Mouse (Mus musculus) hindbrain, embryonic 11.5 days (tissue): Measurements from ENCODE around the gene Heatr1. TPM values are rescaled to one million over a fixed set of nuclear protein-coding genes. Genes with fewer than 3 reads are reported as not detected.

ENCODE experiments used
- ATAC-seq: fragments of 200-750 bp; cut with Nextera tagmentation; 2 replicates; pipeline ENCODE4 v1.8.0; 2017; ENCODE audit warnings: mild to moderate bottlenecking, moderate TSS enrichment, moderate library complexity; ENCODE audit not compliant: low FRiP score
- DNase-seq: peaks from one replicate; pipeline ENCODE4 v3.0.0-alpha.2; 2015; ENCODE audit warnings: low spot score
- H3K27ac ChIP-seq: fragments of 300-500 bp; sonication (generic); 2 replicates; pipeline ENCODE4 v1.5.1; 2014; ENCODE audit warnings: mild to moderate bottlenecking, low read depth, low read length
- H3K27me3 ChIP-seq: fragments of 300-500 bp; sonication (generic); 2 replicates; pipeline ENCODE4 v1.6.1; 2014; ENCODE audit warnings: mild to moderate bottlenecking, low read length, moderate library complexity, mixed read lengths; ENCODE audit not compliant: control insufficient read depth, insufficient read depth
- H3K36me3 ChIP-seq: fragments of 300-500 bp; sonication (generic); 2 replicates; pipeline ENCODE4 v1.6.1; 2014; ENCODE audit warnings: mild to moderate bottlenecking, low read length, moderate library complexity, mixed read lengths; ENCODE audit not compliant: control insufficient read depth, insufficient read depth
- H3K4me1 ChIP-seq: fragments of 300-500 bp; sonication (generic); replicated peaks from 2 replicates; pipeline ENCODE4 v1.6.1; 2014; ENCODE audit warnings: low read length, mixed read lengths; ENCODE audit not compliant: control insufficient read depth, insufficient read depth
- H3K4me2 ChIP-seq: fragments of 300-500 bp; sonication (generic); replicated peaks from 2 replicates; pipeline ENCODE4 v1.6.1; 2014; ENCODE audit warnings: mild to moderate bottlenecking, low read depth, low read length
- H3K4me3 ChIP-seq: fragments of 300-500 bp; sonication (generic); 2 replicates; pipeline ENCODE4 v1.5.1; 2014; ENCODE audit warnings: low read depth, low read length
- H3K9ac ChIP-seq: fragments of 300-500 bp; sonication (generic); 2 replicates; pipeline ENCODE4 v1.6.1; 2014; ENCODE audit warnings: low read depth, low read length
- H3K9me3 ChIP-seq: fragments of 300-500 bp; sonication (generic); 2 replicates; pipeline ENCODE4 v1.6.1; 2016; ENCODE audit warnings: low read length; ENCODE audit not compliant: control insufficient read depth
- WGBS: fragments of 180-500 bp; shearing (Covaris S2); extraction: QIAGEN DNeasy Blood & Tissue Kit; methylation state at CpG from one replicate; pipeline ENCODE4 v1.1.7; 2014; 5-methylcytosine and 5-hydroxymethylcytosine counted together
- polyA plus RNA-seq: library from polyadenylated mRNA; unstranded; fragments of >200 nt; fragmentation: Nextera tagmentation; extraction: Ambion mirVana; gene quantifications from 2 replicates; pipeline ENCODE4 v1.2.1, GENCODE M21; 2014

Heatr1 gene
- polyA plus RNA-seq = 36.2 and 37.2 TPM in 2 replicates

GRCm38 (mm10) chr13:12394609-12395505 is at the start of gene Heatr1:
TSS of gene Heatr1 (plus strand) at chr13:12395027.
- peak; percentile 98 for DNase-seq
- H3K4me1 ChIP-seq = peaks cover 2% of the 10 kb centered on the region; the same call in 1 of the 2 replicates
- H3K27me3 ChIP-seq = no peaks in the 10 kb centered on the region
- H3K27ac ChIP-seq = no peak within 1 kb of the TSS
- no peaks in the 10 kb centered on the region for H3K36me3 ChIP-seq
- ATAC-seq = peak; percentile 98
- H3K4me2 ChIP-seq = peak within 1 kb of the TSS; percentile 88
- peak within 1 kb of the TSS; percentile 85 for H3K4me3 ChIP-seq
- WGBS = under 1% methylated on average over 43 of the region's 43 CpGs
- no peaks in the 10 kb centered on the region for H3K9me3 ChIP-seq
- H3K9ac ChIP-seq = peak within 1 kb of the TSS; percentile 53

GRCm38 (mm10) chr13:12346837-12347236 is 48.0 kb upstream of the Heatr1 start:
- Histone ChIP-seq H3K4me1 (no peaks in the 10 kb centered on the region), H3K4me2 (no peak overlapping the region), H3K4me3 (no peak overlapping the region), H3K27me3 (no peaks in the 10 kb centered on the region), H3K36me3 (no peaks in the 10 kb centered on the region), H3K27ac (no peak overlapping the region), H3K9me3 (no peaks in the 10 kb centered on the region), H3K9ac (no peak overlapping the region)
- 88% methylated on average over 3 of the region's 3 CpGs for WGBS
- ATAC-seq = no peak
- no peak for DNase-seq

GRCm38 (mm10) chr13:12349197-12349824 is 45.5 kb upstream of the Heatr1 start:
- no peaks in the 10 kb centered on the region for H3K9me3 ChIP-seq
- H3K4me2 ChIP-seq = no peak overlapping the region
- WGBS = 80% methylated on average over 13 of the region's 13 CpGs
- H3K27ac ChIP-seq = no peak overlapping the region
- ATAC-seq (no peak), DNase-seq (no peak)
- H3K4me3 ChIP-seq = no peak overlapping the region
- no peaks in the 10 kb centered on the region for H3K27me3 ChIP-seq
- H3K36me3 ChIP-seq = no peaks in the 10 kb centered on the region
- no peak overlapping the region for H3K9ac ChIP-seq
- H3K4me1 ChIP-seq = no peaks in the 10 kb centered on the region

DNA sequence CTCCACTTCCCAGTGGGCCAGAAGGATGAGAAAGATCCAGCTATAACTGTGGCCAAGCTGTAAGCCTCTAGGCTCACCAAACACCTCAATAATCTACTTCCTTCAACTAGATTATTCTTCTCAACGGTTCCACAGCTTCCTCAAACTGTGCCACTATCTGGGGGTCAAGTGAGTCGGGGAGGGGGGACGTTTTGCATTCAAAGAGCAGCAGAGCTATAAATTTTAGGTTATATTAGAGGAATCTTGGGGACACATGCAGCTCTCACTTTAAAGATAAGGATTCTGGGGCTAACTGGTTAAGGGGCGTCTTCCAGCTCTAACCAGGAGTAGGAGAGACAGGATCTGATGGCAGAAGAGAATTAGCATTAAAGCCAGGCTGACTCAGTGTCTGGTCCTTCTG is 38.6 kb upstream of the Heatr1 start:
- Histone ChIP-seq H3K36me3 (no peaks in the 10 kb centered on the region), H3K27me3 (no peaks in the 10 kb centered on the region), H3K4me2 (no peak overlapping the region), H3K27ac (no peak overlapping the region), H3K9me3 (no peaks in the 10 kb centered on the region), H3K4me3 (no peak overlapping the region), H3K4me1 (no peaks in the 10 kb centered on the region), H3K9ac (no peak overlapping the region)
- 70% methylated on average over 4 of the region's 4 CpGs for WGBS
- ATAC-seq = no peak
- DNase-seq = no peak

GRCm38 (mm10) chr13:12357554-12357953 is 37.3 kb upstream of the Heatr1 start:
- H3K27me3 ChIP-seq = no peaks in the 10 kb centered on the region
- no peaks in the 10 kb centered on the region for H3K4me1 ChIP-seq
- 82% methylated on average over 5 of the region's 5 CpGs for WGBS
- ATAC-seq (no peak), DNase-seq (no peak)
- no peaks in the 10 kb centered on the region for H3K9me3 ChIP-seq
- no peak overlapping the region for H3K4me3 ChIP-seq
- no peaks in the 10 kb centered on the region for H3K36me3 ChIP-seq
- H3K4me2 ChIP-seq = no peak overlapping the region
- no peak overlapping the region for H3K27ac ChIP-seq
- no peak overlapping the region for H3K9ac ChIP-seq

- ATAC-seq = no peak
- WGBS = 84% methylated on average over 4 of the region's 4 CpGs
- Histone ChIP-seq H3K27me3 (no peaks in the 10 kb centered on the region), H3K9ac (no peak overlapping the region), H3K9me3 (no peaks in the 10 kb centered on the region), H3K36me3 (no peaks in the 10 kb centered on the region), H3K4me1 (no peaks in the 10 kb centered on the region), H3K4me2 (no peak overlapping the region), H3K27ac (no peak overlapping the region), H3K4me3 (no peak overlapping the region)
- DNase-seq = no peak
Observed at GRCm38 (mm10) chr13:12361486-12361885, 33.3 kb upstream of the Heatr1 start.

GRCm38 (mm10) chr13:12369041-12369621 is 25.7 kb upstream of the Heatr1 start:
- no peak for DNase-seq
- H3K9ac ChIP-seq = no peak overlapping the region
- no peak for ATAC-seq
- H3K4me1 ChIP-seq = no peaks in the 10 kb centered on the region
- WGBS = 67% methylated on average over 8 of the region's 8 CpGs
- H3K36me3 ChIP-seq = no peaks in the 10 kb centered on the region
- no peak overlapping the region for H3K4me3 ChIP-seq
- H3K27me3 ChIP-seq = no peaks in the 10 kb centered on the region
- no peak overlapping the region for H3K27ac ChIP-seq
- H3K4me2 ChIP-seq = no peak overlapping the region
- no peaks in the 10 kb centered on the region for H3K9me3 ChIP-seq

GRCm38 (mm10) chr13:12369930-12370329 is 24.9 kb upstream of the Heatr1 start:
- WGBS = 91% methylated on average over 11 of the region's 11 CpGs
- DNase-seq (no peak), ATAC-seq (no peak)
- no peak overlapping the region for H3K27ac ChIP-seq
- H3K9ac ChIP-seq = no peak overlapping the region
- H3K36me3 ChIP-seq = no peaks in the 10 kb centered on the region
- no peak overlapping the region for H3K4me2 ChIP-seq
- no peaks in the 10 kb centered on the region for H3K27me3 ChIP-seq
- H3K9me3 ChIP-seq = no peaks in the 10 kb centered on the region
- no peaks in the 10 kb centered on the region for H3K4me1 ChIP-seq
- H3K4me3 ChIP-seq = no peak overlapping the region
